Mouse (Mus musculus): Measurements from ENCODE around the gene Ankrd33b. TPM values are rescaled to one million over a fixed set of nuclear protein-coding genes. Genes with fewer than 3 reads are reported as not detected.

The Ankrd33b gene
- polyA plus RNA-seq, 1 experiment, result 0.52 TPM

- TF ChIP-seq CTCF (IDR thresholded peaks at IDR 0.05; ENCODE audit: extremely low read depth, insufficient read length, insufficient replicate concordance, low read depth, low read length) (no peak), POLR2A (IDR thresholded peaks at IDR 0.05; ENCODE audit: low read depth, low read length) (no peak)
- Histone ChIP-seq H3K4me3 (ENCODE audit: low read depth, low read length) (no peak overlapping the region), H3K4me1 (ENCODE audit: control insufficient read depth, insufficient read depth, insufficient read length, low read length) (no peaks in the 10 kb centered on the region), H3K27me3 (ENCODE audit: control insufficient read depth, insufficient read depth, low read length) (0 out of 2 replicates have a peak, but pooled peaks cover 3% of the 10 kb centered on the region), H3K27ac (ENCODE audit: insufficient read depth, low read depth, low read length) (no peak overlapping the region), H3K36me3 (ENCODE audit: control insufficient read depth, insufficient read depth, low read length) (no peaks in the 10 kb centered on the region)
- 57% methylated on average over 12 of the region's 12 CpGs for WGBS
Observed at GRCm38 (mm10) chr15:31320598-31321377, 46.7 kb downstream of the Ankrd33b start.

- H3K27me3 ChIP-seq (ENCODE audit: control insufficient read depth, insufficient read depth, low read length), result 0 out of 2 replicates have a peak, but pooled peaks cover 3% of the 10 kb centered on the region
- H3K4me3 ChIP-seq (ENCODE audit: low read depth, low read length), result no peak overlapping the region
- H3K36me3 ChIP-seq (ENCODE audit: control insufficient read depth, insufficient read depth, low read length), result no peaks in the 10 kb centered on the region
- TF ChIP-seq CTCF (IDR thresholded peaks at IDR 0.05; ENCODE audit: extremely low read depth, insufficient read length, insufficient replicate concordance, low read depth, low read length), result no peak
- H3K4me1 ChIP-seq (ENCODE audit: control insufficient read depth, insufficient read depth, insufficient read length, low read length), result no peaks in the 10 kb centered on the region
- H3K27ac ChIP-seq (ENCODE audit: insufficient read depth, low read depth, low read length), result no peak overlapping the region
- WGBS, result 61% methylated on average over 4 of the region's 4 CpGs
Observed at GRCm38 (mm10) chr15:31319046-31319445, 48.5 kb downstream of the Ankrd33b start.

DNA sequence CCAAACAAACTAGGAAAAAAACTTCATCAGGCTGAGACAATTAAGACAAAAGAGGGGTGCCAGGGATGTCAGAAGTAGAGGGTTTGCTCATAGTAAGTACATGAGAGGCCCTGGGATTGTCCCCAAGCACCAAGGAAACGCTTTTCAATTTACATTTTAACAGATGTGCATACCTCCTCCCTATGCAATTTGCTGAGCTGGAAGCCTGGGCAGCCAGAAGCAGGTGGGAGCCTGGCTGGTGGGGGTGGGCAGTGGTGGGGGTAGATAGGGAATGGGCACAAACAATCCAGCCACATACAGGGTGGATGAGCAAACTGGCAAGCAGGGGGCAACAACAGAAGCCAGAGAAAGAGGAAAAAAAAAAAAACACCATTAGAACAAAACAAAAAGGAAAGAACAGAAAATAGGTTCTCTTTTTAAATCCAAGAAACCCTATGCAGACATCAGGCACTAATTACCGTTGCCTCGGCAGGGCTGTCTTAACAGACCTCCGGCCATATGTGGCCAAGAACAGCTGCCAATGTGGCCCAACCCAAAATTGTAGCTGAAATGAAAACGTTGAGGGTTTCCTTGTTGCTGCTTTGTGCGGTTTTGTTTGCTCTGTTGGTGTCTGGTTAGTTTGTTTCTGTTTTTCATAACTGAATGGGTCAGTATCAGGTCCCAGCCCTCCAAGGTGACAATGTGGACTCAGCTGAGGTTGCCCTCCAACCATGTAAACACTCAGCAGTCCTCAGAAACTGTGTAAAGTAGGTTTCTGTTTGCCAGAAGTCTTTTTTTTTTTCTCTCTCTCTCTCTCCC, 49.2 kb downstream of the Ankrd33b start:
- WGBS, result 36% methylated on average over 6 of the region's 6 CpGs
- Histone ChIP-seq H3K27me3 (ENCODE audit: control insufficient read depth, insufficient read depth, low read length) (0 out of 2 replicates have a peak, but pooled peaks cover 3% of the 10 kb centered on the region), H3K27ac (ENCODE audit: insufficient read depth, low read depth, low read length) (no peak overlapping the region), H3K4me1 (ENCODE audit: control insufficient read depth, insufficient read depth, insufficient read length, low read length) (no peaks in the 10 kb centered on the region), H3K36me3 (ENCODE audit: control insufficient read depth, insufficient read depth, low read length) (no peaks in the 10 kb centered on the region), H3K4me3 (ENCODE audit: low read depth, low read length) (no peak overlapping the region)
- TF ChIP-seq CTCF (IDR thresholded peaks at IDR 0.05; ENCODE audit: extremely low read depth, insufficient read length, insufficient replicate concordance, low read depth, low read length) (no peak), POLR2A (IDR thresholded peaks at IDR 0.05; ENCODE audit: low read depth, low read length) (no peak)

- no peaks in the 10 kb centered on the region for H3K4me1 ChIP-seq (ENCODE audit: control insufficient read depth, insufficient read depth, insufficient read length, low read length)
- no peak overlapping the region for H3K27ac ChIP-seq (ENCODE audit: insufficient read depth, low read depth, low read length)
- H3K4me3 ChIP-seq (ENCODE audit: low read depth, low read length), result no peak overlapping the region
- TF ChIP-seq POLR2A (IDR thresholded peaks at IDR 0.05; ENCODE audit: low read depth, low read length) (no peak), CTCF (IDR thresholded peaks at IDR 0.05; ENCODE audit: extremely low read depth, insufficient read length, insufficient replicate concordance, low read depth, low read length) (no peak)
- WGBS, result 77% methylated on average over 3 of the region's 3 CpGs
- no peaks in the 10 kb centered on the region for H3K36me3 ChIP-seq (ENCODE audit: control insufficient read depth, insufficient read depth, low read length)
- H3K27me3 ChIP-seq (ENCODE audit: control insufficient read depth, insufficient read depth, low read length), result peaks cover 3% of the 10 kb centered on the region; the same call in 1 of the 2 replicates
Observed at GRCm38 (mm10) chr15:31317056-31317805, 50.3 kb downstream of the Ankrd33b start.

DNA sequence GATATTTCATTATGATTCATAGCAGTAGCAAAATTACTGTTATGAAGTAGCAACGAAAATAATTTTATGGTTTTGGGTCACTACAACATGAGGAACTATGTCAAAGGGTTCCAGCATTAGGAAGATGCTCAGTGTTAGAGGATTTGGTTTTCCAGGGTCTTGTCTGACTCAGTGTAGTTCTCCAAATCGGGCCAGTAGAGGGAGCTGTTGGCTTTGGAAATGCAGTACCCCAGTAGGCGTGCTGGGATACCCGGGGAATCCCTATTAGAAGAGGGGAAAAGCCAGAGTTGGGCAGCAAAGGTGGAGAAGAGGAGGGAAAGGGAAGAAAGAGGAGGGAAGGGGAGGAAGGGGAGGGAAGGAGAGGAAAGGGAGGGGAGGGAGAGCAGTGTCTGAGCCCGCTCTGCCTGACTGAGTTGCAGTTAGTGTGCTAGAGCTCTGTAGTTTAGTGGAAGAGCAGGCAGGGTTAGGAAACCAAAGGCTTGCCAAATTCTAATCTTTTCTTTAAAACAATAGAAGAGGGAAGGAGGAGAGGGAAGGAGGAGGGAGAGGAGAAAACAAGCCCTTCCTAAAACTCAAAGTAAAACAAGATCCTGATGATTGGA, 51.8 kb downstream of the Ankrd33b start:
- Histone ChIP-seq H3K27me3 (ENCODE audit: control insufficient read depth, insufficient read depth, low read length) (peaks cover 7% of the 10 kb centered on the region; the same call in 1 of the 2 replicates), H3K4me1 (ENCODE audit: control insufficient read depth, insufficient read depth, insufficient read length, low read length) (no peaks in the 10 kb centered on the region), H3K27ac (ENCODE audit: insufficient read depth, low read depth, low read length) (no peak overlapping the region), H3K36me3 (ENCODE audit: control insufficient read depth, insufficient read depth, low read length) (no peaks in the 10 kb centered on the region), H3K4me3 (ENCODE audit: low read depth, low read length) (no peak overlapping the region)
- 15% methylated on average over 5 of the region's 5 CpGs for WGBS
- peak; percentile 63; the same call in 1 of the 2 replicates for TF ChIP-seq CTCF (IDR thresholded peaks at IDR 0.05; ENCODE audit: extremely low read depth, insufficient read length, insufficient replicate concordance, low read depth, low read length)
- TF ChIP-seq POLR2A (IDR thresholded peaks at IDR 0.05; ENCODE audit: low read depth, low read length), result no peak

GRCm38 (mm10) chr15:31312001-31312400, 55.5 kb downstream of the Ankrd33b start:
- Histone ChIP-seq H3K27ac (ENCODE audit: insufficient read depth, low read depth, low read length) (no peak overlapping the region), H3K36me3 (ENCODE audit: control insufficient read depth, insufficient read depth, low read length) (no peaks in the 10 kb centered on the region), H3K4me3 (ENCODE audit: low read depth, low read length) (no peak overlapping the region), H3K4me1 (ENCODE audit: control insufficient read depth, insufficient read depth, insufficient read length, low read length) (no peaks in the 10 kb centered on the region), H3K27me3 (ENCODE audit: control insufficient read depth, insufficient read depth, low read length) (peaks cover 14% of the 10 kb centered on the region)
- TF ChIP-seq CTCF (IDR thresholded peaks at IDR 0.05; ENCODE audit: extremely low read depth, insufficient read length, insufficient replicate concordance, low read depth, low read length) (no peak), POLR2A (IDR thresholded peaks at IDR 0.05; ENCODE audit: low read depth, low read length) (no peak)
- 41% methylated on average over 2 of the region's 2 CpGs for WGBS

All from small intestine, adult 2 months (tissue).